Mouse (Mus musculus) cerebellum, adult 2 months (tissue): ENCODE results near the gene Ubac2. TPM values are rescaled to one million over a fixed set of nuclear protein-coding genes. Genes with fewer than 3 reads are reported as not detected.

Experiments
- DNase-seq, 2 experiments: peaks; one replicate each; pipeline ENCODE4 v3.0.0; 2021
- H3K27ac ChIP-seq: fragments of 200-500 bp; 2 replicates; pipeline ENCODE4 v1.5.1; 2012; ENCODE audit warnings: low read length, control low read depth, inconsistent platforms; ENCODE audit not compliant: insufficient read depth
- H3K27me3 ChIP-seq: fragments of 200-500 bp; 2 replicates; pipeline ENCODE4 v1.6.1; 2012; ENCODE audit warnings: inconsistent platforms, mild to moderate bottlenecking, low read length, moderate library complexity; ENCODE audit not compliant: control insufficient read depth, insufficient read depth
- H3K4me1 ChIP-seq: fragments of 200-500 bp; 2 replicates; pipeline ENCODE4 v1.6.1; 2011; ENCODE audit warnings: low read length; ENCODE audit not compliant: control insufficient read depth, insufficient read depth
- H3K4me3 ChIP-seq: fragments of 200-500 bp; replicated peaks from 2 replicates; pipeline ENCODE3; 2011; ENCODE audit warnings: mild to moderate bottlenecking, low read depth, low read length, control low read depth; ENCODE audit not compliant: insufficient read depth
- CTCF ChIP-seq: fragments of 200-500 bp; IDR thresholded peaks from 2 replicates; pipeline ENCODE4 v1.5.1; 2011; ENCODE audit warnings: low read depth, mild to moderate bottlenecking, control low read depth, low read length, moderate library complexity, borderline replicate concordance; ENCODE audit not compliant: insufficient read depth
- POLR2A ChIP-seq: fragments of 200-500 bp; IDR thresholded peaks from 2 replicates; pipeline ENCODE4 v1.6.1; 2011; ENCODE audit warnings: low read length, control low read depth, borderline replicate concordance; ENCODE audit not compliant: insufficient read depth
- WGBS: fragments of 180-500 bp; shearing (Covaris S2); methylation state at CpG from one replicate; pipeline ENCODE4 v1.1.7; 2018; 5-methylcytosine and 5-hydroxymethylcytosine counted together
- polyA plus RNA-seq: library from polyadenylated mRNA; depleted of rRNA; stranded (reverse); fragments of >200 nt; gene quantifications from 2 replicates; pipeline ENCODE4 v1.2.3, GENCODE M21; 2012

Ubac2 gene
- polyA plus RNA-seq, 1 experiment, result 44.4 TPM

DNA sequence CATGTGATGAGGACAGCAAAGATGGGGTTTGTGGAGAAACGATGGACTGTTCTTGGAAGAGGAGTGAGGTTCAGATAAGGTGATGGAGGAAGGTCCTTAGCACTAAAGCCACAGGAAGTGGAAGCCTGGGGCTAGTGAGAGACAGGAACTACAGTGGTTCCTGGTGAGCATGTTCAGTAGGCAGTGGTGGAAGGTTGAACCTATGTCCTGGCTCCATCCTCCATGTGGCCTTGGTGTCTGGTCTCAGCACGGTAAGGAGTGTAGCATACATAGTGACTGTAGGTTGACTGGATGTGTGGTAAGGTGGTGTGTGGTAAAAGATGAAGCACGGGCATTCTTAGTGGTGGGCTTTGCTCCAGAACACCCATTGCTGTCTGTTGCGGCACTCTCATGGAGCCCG, 71.5 kb downstream of the Ubac2 start:
- TF ChIP-seq POLR2A, result no peak
- TF ChIP-seq CTCF, result no peak
- 94% methylated on average over 5 of the region's 5 CpGs for WGBS
- DNase-seq, result no peak
- no peak overlapping the region for H3K4me3 ChIP-seq
- H3K27me3 ChIP-seq, result no peaks in the 10 kb centered on the region
- no peak overlapping the region for H3K27ac ChIP-seq
- H3K4me1 ChIP-seq, result peaks cover 5% of the 10 kb centered on the region

DNA sequence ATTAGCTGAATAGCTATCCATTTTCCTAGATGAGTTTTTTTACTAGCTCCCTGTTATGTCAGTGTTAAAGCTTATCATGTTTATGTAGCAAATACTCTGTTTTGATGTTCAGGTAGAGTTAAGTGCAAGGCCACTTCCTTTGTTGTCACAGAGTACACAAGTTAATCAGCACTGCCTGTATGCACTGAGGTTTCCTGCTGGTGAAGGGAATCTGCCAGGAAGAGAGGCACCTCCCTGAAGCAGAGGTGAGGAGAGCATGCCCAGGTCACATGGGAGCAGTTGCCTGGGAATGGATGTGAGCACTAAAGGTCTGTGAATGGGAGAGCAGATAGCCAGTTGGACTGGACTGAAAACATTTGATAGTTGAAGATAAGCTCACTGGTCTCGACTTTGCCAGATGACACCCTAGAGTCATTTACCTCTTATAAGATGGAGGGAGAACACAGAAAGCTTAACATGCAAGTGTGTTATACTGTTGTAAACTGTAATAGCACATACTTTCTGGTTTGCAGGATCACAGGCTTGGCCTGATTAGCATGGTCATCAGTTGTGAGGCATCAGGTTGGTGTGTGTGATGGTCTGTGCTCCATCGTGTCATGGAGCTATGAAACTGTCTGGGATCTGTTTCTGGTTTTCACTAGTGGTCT, 73.1 kb downstream of the Ubac2 start:
- 91% methylated on average over 2 of the region's 2 CpGs for WGBS
- no peak for DNase-seq

DNA sequence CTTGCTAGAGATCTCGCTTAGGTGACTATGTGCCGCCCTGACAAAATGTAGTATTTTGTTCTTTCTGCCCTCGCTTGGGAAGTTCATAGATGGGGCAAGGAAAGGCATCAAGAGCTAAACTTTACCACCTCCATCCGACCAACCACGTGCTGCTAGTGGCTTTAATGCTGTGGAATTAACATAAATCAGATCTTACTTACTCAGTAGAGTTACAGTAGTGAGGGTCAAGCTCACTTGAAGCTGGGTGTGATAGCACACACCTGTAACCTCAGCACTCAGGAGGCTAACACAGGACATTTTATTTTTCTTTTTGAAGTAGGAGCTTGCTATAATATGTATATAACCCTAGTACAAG, 73.6 kb downstream of the Ubac2 start:
- Histone ChIP-seq H3K27ac (no peak overlapping the region), H3K4me3 (no peak overlapping the region), H3K27me3 (no peaks in the 10 kb centered on the region), H3K4me1 (peaks cover 5% of the 10 kb centered on the region)
- TF ChIP-seq CTCF, result no peak
- no peak for TF ChIP-seq POLR2A
- DNase-seq, result no peak
- WGBS, result 95% methylated on average over 5 of the region's 5 CpGs

More for the DNA sequence above, 73.1 kb downstream of the Ubac2 start:
- no peaks in the 10 kb centered on the region for H3K27me3 ChIP-seq
- H3K4me3 ChIP-seq, result no peak overlapping the region
- H3K27ac ChIP-seq, result no peak overlapping the region
- TF ChIP-seq POLR2A (no peak), CTCF (no peak)
- H3K4me1 ChIP-seq, result peaks cover 5% of the 10 kb centered on the region

DNA sequence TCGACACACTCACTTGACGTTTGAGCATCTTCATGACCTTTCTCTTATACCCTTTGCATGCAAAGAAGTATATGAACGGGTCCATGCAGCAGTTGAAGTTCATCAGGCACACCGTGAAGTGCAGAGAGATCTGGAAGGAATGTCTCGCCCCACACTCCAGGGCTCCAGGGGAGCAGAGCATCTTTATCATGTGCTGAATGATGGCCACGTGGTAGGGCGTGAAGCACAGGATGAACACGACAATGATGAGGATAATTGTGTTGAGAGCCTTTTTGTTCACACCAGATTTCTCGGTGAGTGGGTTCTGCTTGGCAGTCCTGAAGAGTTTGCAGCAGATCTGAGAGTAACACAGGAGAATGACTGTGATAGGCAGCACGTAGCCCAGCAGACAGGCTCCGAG, 75.7 kb downstream of the Ubac2 start:
- peaks cover 5% of the 10 kb centered on the region for H3K4me1 ChIP-seq
- 90% methylated on average over 11 of the region's 11 CpGs for WGBS
- TF ChIP-seq POLR2A, result no peak
- no peak for TF ChIP-seq CTCF
- H3K27me3 ChIP-seq, result no peaks in the 10 kb centered on the region
- H3K27ac ChIP-seq, result no peak overlapping the region
- no peak for DNase-seq
- no peak overlapping the region for H3K4me3 ChIP-seq

DNA sequence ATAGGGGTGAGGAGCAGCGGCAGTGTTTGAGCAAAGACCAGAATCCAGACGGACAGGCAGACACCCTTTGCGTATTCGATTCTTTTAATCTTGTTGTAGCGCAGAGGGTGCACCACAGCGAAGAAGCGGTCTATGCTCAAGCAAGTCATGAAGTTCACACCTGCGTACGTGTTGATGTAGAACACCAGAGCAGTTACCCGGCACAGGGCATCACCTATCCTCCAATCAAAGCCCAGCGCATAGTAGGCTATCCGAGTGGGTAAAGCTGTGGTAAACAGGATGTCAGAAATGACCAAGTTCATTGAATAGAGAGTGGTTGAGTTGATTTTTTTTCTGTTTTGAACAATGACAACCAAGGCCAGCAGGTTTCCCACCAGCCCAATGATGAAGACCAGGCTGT, 76.2 kb downstream of the Ubac2 start:
- TF ChIP-seq CTCF, result no peak
- TF ChIP-seq POLR2A, result no peak
- WGBS, result 97% methylated on average over 12 of the region's 12 CpGs
- no peak for DNase-seq
- Histone ChIP-seq H3K4me3 (no peak overlapping the region), H3K27me3 (no peaks in the 10 kb centered on the region), H3K4me1 (peaks cover 5% of the 10 kb centered on the region), H3K27ac (no peak overlapping the region)

DNA sequence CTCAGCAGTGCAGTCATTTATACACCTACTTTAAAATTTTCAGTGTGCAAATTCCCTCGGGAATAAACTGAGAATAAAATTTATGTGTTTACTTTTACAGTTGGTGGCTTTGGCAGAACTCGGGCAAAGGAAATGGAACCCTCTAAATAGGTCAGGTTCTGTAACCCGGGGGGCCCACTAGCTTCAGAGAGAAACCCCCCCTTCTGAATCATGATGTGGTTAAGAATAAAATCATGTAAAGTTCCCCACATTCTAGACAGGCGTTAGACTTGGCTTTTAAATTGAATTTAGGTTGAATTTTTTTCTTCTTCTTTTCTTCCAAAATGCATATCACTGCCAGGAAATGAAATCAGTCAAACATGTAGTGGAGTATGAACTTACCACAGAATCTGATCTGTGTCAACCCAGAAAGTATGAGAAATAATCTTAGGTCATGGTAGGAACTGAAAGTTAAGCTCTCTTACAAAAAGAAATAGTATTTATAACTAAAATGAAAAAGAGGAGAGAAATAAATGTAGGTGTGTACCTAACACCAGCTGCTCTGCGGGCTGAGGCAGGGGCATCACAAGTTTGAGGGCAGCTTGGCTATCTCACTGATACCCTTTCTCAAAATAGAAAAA, 76.9 kb downstream of the Ubac2 start:
- Histone ChIP-seq H3K4me1 (no peaks in the 10 kb centered on the region), H3K27ac (no peak overlapping the region), H3K27me3 (no peaks in the 10 kb centered on the region), H3K4me3 (no peak overlapping the region)
- WGBS, result 78% methylated on average over 5 of the region's 5 CpGs
- no peak for DNase-seq
- TF ChIP-seq POLR2A (no peak), CTCF (no peak)

DNA sequence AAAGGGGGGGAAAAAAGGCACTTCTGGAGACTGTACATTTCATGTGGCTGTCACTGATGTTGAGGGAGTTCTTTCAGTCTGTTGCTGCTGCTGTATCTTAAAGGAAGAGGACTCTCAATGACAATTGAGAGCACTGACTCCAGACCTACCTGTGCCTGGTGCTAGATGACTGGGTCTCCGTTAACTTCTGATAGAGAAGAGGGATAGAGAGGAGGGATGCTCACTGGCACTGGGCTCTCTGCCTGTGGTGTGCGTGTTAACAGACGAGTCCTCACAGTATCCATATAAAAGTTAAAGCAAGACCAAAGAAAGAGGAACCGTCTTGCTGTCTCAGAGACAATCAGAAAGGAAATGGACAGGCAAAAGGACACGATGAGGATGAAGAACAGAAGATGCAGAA, 77.9 kb downstream of the Ubac2 start:
- no peak for DNase-seq
- H3K27me3 ChIP-seq, result no peaks in the 10 kb centered on the region
- no peaks in the 10 kb centered on the region for H3K4me1 ChIP-seq
- H3K27ac ChIP-seq, result no peak overlapping the region
- WGBS, result 90% methylated on average over 5 of the region's 5 CpGs
- H3K4me3 ChIP-seq, result no peak overlapping the region
- TF ChIP-seq CTCF (no peak), POLR2A (no peak)

DNA sequence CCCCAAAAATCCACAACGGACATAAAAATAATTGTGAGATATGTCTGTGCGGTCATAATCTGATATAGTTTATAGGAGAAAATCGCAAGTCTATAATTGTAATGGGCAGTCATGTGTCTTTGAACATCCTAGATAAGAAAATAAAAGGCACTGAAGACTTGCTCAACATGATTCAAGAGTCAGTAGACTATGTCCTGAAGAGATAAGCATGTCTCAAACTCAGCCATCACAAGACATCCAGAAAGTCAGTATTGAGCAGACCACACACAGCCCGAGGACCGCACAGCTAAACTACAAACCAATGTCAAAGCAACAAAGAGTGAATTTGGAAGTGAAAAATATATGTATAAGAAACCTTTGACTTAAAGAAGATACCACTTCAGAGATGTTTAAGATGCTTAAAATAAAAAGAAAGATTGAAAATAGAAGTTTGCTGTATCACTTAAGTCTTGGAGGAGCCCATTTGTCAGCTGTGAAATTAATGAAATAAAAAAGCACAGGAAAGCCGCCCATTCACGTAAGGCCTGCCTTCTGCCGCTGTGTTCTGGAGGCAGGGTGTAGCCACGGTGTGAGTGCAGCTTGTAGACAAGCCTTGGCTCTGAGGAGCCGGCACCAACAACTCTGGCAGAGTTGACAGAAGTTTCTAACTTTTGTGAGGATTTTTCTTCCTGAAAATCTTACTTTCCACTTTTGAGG, 78.9 kb downstream of the Ubac2 start:
- no peak for TF ChIP-seq POLR2A
- no peak for TF ChIP-seq CTCF
- Histone ChIP-seq H3K4me3 (no peak overlapping the region), H3K27me3 (no peaks in the 10 kb centered on the region), H3K27ac (no peak overlapping the region), H3K4me1 (no peaks in the 10 kb centered on the region)
- WGBS, result 90% methylated on average over 10 of the region's 10 CpGs
- DNase-seq, result no peak
